Mouse (Mus musculus) right cerebral cortex, postnatal 10 days (tissue): ENCODE results near the gene Sh3rf3.

ENCODE experiments used
- DNase-seq, 2 experiments: peaks; one replicate each; pipeline ENCODE4 v3.0.0; 2021; ENCODE audit warnings: low spot score in 2 of 2

The Sh3rf3 gene

GRCm38 (mm10) chr10:59104683-59105082, 291.5 kb downstream of the Sh3rf3 start:
- no peak for DNase-seq

- DNase-seq = no peak
Measured at GRCm38 (mm10) chr10:59105885-59106284, 292.7 kb downstream of the Sh3rf3 start.

- no peak for DNase-seq
Measured at GRCm38 (mm10) chr10:59106644-59107043, 293.5 kb downstream of the Sh3rf3 start.

- DNase-seq = peak; percentile 76 to 85
Measured at GRCm38 (mm10) chr10:59109015-59109414, 295.9 kb downstream of the Sh3rf3 start.

GRCm38 (mm10) chr10:59110386-59110785, 297.2 kb downstream of the Sh3rf3 start:
- no peak for DNase-seq

- DNase-seq = no peak
Measured at GRCm38 (mm10) chr10:59112755-59113154, 299.6 kb downstream of the Sh3rf3 start.

GRCm38 (mm10) chr10:59113386-59113785, 300.2 kb downstream of the Sh3rf3 start:
- no peak for DNase-seq

- peak; percentile 87 to 92 for DNase-seq
Measured at GRCm38 (mm10) chr10:59114535-59115291, 301.6 kb downstream of the Sh3rf3 start.

GRCm38 (mm10) chr10:59115691-59116090, 302.5 kb downstream of the Sh3rf3 start:
- no peak for DNase-seq

- DNase-seq = no peak
Measured at GRCm38 (mm10) chr10:59116331-59116730, 303.2 kb downstream of the Sh3rf3 start.

- no peak for DNase-seq
Measured at GRCm38 (mm10) chr10:59117555-59117954, 304.4 kb downstream of the Sh3rf3 start.

GRCm38 (mm10) chr10:59119001-59119400, 305.8 kb downstream of the Sh3rf3 start:
- no peak for DNase-seq

- DNase-seq = no peak
Measured at GRCm38 (mm10) chr10:59119811-59120210, 306.7 kb downstream of the Sh3rf3 start.

- DNase-seq = no peak
Measured at GRCm38 (mm10) chr10:59125497-59125896, 312.3 kb downstream of the Sh3rf3 start.

- DNase-seq = no peak
Measured at GRCm38 (mm10) chr10:59127637-59128036, 314.5 kb downstream of the Sh3rf3 start.

- DNase-seq = peak in 1 of 2 experiments; percentile 23
Measured at GRCm38 (mm10) chr10:59131926-59132628, 318.9 kb downstream of the Sh3rf3 start.

- peak in 1 of 2 experiments; percentile 43 for DNase-seq
Measured at GRCm38 (mm10) chr10:59133478-59134009, 320.4 kb downstream of the Sh3rf3 start.

GRCm38 (mm10) chr10:59149956-59150383, 336.8 kb downstream of the Sh3rf3 start:
- peak; percentile 63 to 73 for DNase-seq

- no peak for DNase-seq
Measured at GRCm38 (mm10) chr10:59150938-59151657, 337.9 kb downstream of the Sh3rf3 start.

- DNase-seq = no peak
Measured at GRCm38 (mm10) chr10:59152544-59153081, 339.5 kb downstream of the Sh3rf3 start.

- DNase-seq = no peak
Measured at GRCm38 (mm10) chr10:59158627-59159026, 345.5 kb downstream of the Sh3rf3 start.
